Mouse (Mus musculus): ENCODE results near the gene Nr1d1. TPM values are rescaled to one million over a fixed set of nuclear protein-coding genes. Genes with fewer than 3 reads are reported as not detected.

Nr1d1 gene
- total RNA-seq, 2 experiments from 2014 or later = 56.3 to 152 TPM

- intact Hi-C loops (cut with DNase I) = loop anchor here (2.0 kb wide), 1 partner anchor 13 kb away; no protein-coding TSS in a partner anchor
- Histone ChIP-seq H3K27ac (peak overlapping the region; percentile 98), H3K4me3 (peak overlapping the region; percentile 95)
- peak; percentile 80 for DNase-seq
- TF ChIP-seq CTCF (IDR thresholded peaks at IDR 0.05) = peak; percentile 35; the same call in 1 of the 2 replicates
Observed at GRCm38 (mm10) chr11:98795714-98796514, 20.8 kb upstream of the Nr1d1 start.

- intact Hi-C loops (cut with DNase I) = loop anchor here (2.0 kb wide), 1 partner anchor 14 kb away; no protein-coding TSS in a partner anchor
- Histone ChIP-seq H3K4me3 (peak within 1 kb of the TSS; percentile 95), H3K27ac (peak within 1 kb of the TSS; percentile 98)
- TF ChIP-seq CTCF (IDR thresholded peaks at IDR 0.05) = peak; percentile 7; the same call in 1 of the 2 replicates
- DNase-seq = peak; percentile 95
Observed at GRCm38 (mm10) chr11:98795015-98795713, 20.0 kb upstream of the Nr1d1 start, which contains the start of gene Msl1. Gene Msl1, plus strand, starts transcription at chr11:98795516.

- peak overlapping the region; percentile 98 for H3K27ac ChIP-seq
- intact Hi-C loops (cut with DNase I) = loop anchor here (2.0 kb wide), 1 partner anchor 14 kb away; no protein-coding TSS in a partner anchor
- peak; percentile 87 for DNase-seq
- H3K4me3 ChIP-seq = peak overlapping the region; percentile 95
- peak; percentile 33; the same call in 1 of the 2 replicates for TF ChIP-seq CTCF (IDR thresholded peaks at IDR 0.05)
Observed at GRCm38 (mm10) chr11:98794469-98795014, 19.4 kb upstream of the Nr1d1 start.

- Histone ChIP-seq H3K4me3 (no peak overlapping the region), H3K27ac (no peak overlapping the region)
- DNase-seq = no peak
- intact Hi-C loops (cut with DNase I) = no loop called here
- no peak for TF ChIP-seq CTCF (IDR thresholded peaks at IDR 0.05)
Observed at GRCm38 (mm10) chr11:98792081-98792480, 16.9 kb upstream of the Nr1d1 start.

- TF ChIP-seq CTCF (IDR thresholded peaks at IDR 0.05) = no peak
- no peak overlapping the region for H3K27ac ChIP-seq
- intact Hi-C loops (cut with DNase I) = no loop called here
- H3K4me3 ChIP-seq = no peak overlapping the region
- no peak for DNase-seq
Observed at GRCm38 (mm10) chr11:98791448-98791847, 16.3 kb upstream of the Nr1d1 start.

- Histone ChIP-seq H3K27ac (no peak overlapping the region), H3K4me3 (no peak overlapping the region)
- intact Hi-C loops (cut with DNase I) = no loop called here
- TF ChIP-seq CTCF (IDR thresholded peaks at IDR 0.05) = no peak
- no peak for DNase-seq
Observed at GRCm38 (mm10) chr11:98790631-98791205, 15.6 kb upstream of the Nr1d1 start.

- no peak for TF ChIP-seq CTCF (IDR thresholded peaks at IDR 0.05)
- DNase-seq = no peak
- peak overlapping the region; percentile 83 for H3K4me3 ChIP-seq
- intact Hi-C loops (cut with DNase I) = loop anchor here (2.0 kb wide), 1 partner anchor 39 kb away; no protein-coding TSS in a partner anchor
- H3K27ac ChIP-seq = peak overlapping the region; percentile 100
Observed at GRCm38 (mm10) chr11:98789824-98790223, 14.7 kb upstream of the Nr1d1 start.

- no peak for TF ChIP-seq CTCF (IDR thresholded peaks at IDR 0.05)
- Histone ChIP-seq H3K27ac (peak overlapping the region; percentile 100), H3K4me3 (peak overlapping the region; percentile 83)
- no peak for DNase-seq
- intact Hi-C loops (cut with DNase I) = loop anchor here (2.0 kb wide), 1 partner anchor 39 kb away; no protein-coding TSS in a partner anchor
Observed at GRCm38 (mm10) chr11:98789219-98789807, 14.2 kb upstream of the Nr1d1 start.

GRCm38 (mm10) chr11:98788550-98789218 is 13.6 kb upstream of the Nr1d1 start:
- peak; percentile 92 for DNase-seq
- TF ChIP-seq CTCF (IDR thresholded peaks at IDR 0.05) = peak; percentile 70
- intact Hi-C loops (cut with DNase I) = loop anchor here (2.0 kb wide), 1 partner anchor 40 kb away; no protein-coding TSS in a partner anchor
- peak overlapping the region; percentile 100 for H3K27ac ChIP-seq
- H3K4me3 ChIP-seq = peak overlapping the region; percentile 83

GRCm38 (mm10) chr11:98788139-98788538 is 13.0 kb upstream of the Nr1d1 start:
- peak overlapping the region; percentile 100 for H3K27ac ChIP-seq
- DNase-seq = no peak
- TF ChIP-seq CTCF (IDR thresholded peaks at IDR 0.05) = no peak
- intact Hi-C loops (cut with DNase I) = loop anchor here (2.0 kb wide), 1 partner anchor 41 kb away; no protein-coding TSS in a partner anchor
- peak overlapping the region; percentile 83 for H3K4me3 ChIP-seq

- no peak for DNase-seq
- Histone ChIP-seq H3K27ac (peak overlapping the region; percentile 100), H3K4me3 (peak overlapping the region; percentile 72; the same call in 1 of the 2 replicates)
- intact Hi-C loops (cut with DNase I) = loop anchor here (2.0 kb wide), 3 partner anchors 15 to 69 kb away; no protein-coding TSS in a partner anchor
- TF ChIP-seq CTCF (IDR thresholded peaks at IDR 0.05) = peak; percentile 61
Observed at GRCm38 (mm10) chr11:98787691-98788090, 12.6 kb upstream of the Nr1d1 start.
